Mouse (Mus musculus): ENCODE results near the gene St5.

Gene St5

GRCm38 (mm10) chr7:109562676-109563075 is 140.7 kb downstream of the St5 start:
- DNase-seq, result no peak

GRCm38 (mm10) chr7:109562154-109562599 is 141.2 kb downstream of the St5 start:
- no peak for DNase-seq

- no peak for DNase-seq
These were observed 141.8 kb downstream of the St5 start for GRCm38 (mm10) chr7:109561466-109562153.

GRCm38 (mm10) chr7:109559536-109559935 is 143.9 kb downstream of the St5 start:
- DNase-seq, result no peak

GRCm38 (mm10) chr7:109546726-109547125 is 156.7 kb downstream of the St5 start:
- no peak for DNase-seq

- no peak for DNase-seq
These were observed 157.2 kb downstream of the St5 start for GRCm38 (mm10) chr7:109546186-109546585.

- DNase-seq, result no peak
These were observed 158.0 kb downstream of the St5 start for GRCm38 (mm10) chr7:109545255-109545993.

- no peak for DNase-seq
These were observed 158.6 kb downstream of the St5 start for GRCm38 (mm10) chr7:109544792-109545191.

- no peak for DNase-seq
These were observed 161.1 kb downstream of the St5 start for GRCm38 (mm10) chr7:109542364-109542628.

GRCm38 (mm10) chr7:109541609-109542363 is 161.6 kb downstream of the St5 start:
- no peak for DNase-seq

GRCm38 (mm10) chr7:109540902-109541301 is 162.5 kb downstream of the St5 start:
- no peak for DNase-seq

GRCm38 (mm10) chr7:109536451-109536946 is 166.9 kb downstream of the St5 start:
- peak; percentile 56 for DNase-seq

- DNase-seq, result no peak
These were observed 168.5 kb downstream of the St5 start for GRCm38 (mm10) chr7:109534921-109535320.

GRCm38 (mm10) chr7:109533888-109534287 is 169.5 kb downstream of the St5 start:
- no peak for DNase-seq

GRCm38 (mm10) chr7:109533129-109533528 is 170.3 kb downstream of the St5 start:
- DNase-seq, result no peak

GRCm38 (mm10) chr7:109532691-109533090 is 170.7 kb downstream of the St5 start:
- DNase-seq, result no peak

- DNase-seq, result no peak
These were observed 171.9 kb downstream of the St5 start for GRCm38 (mm10) chr7:109531501-109531900.

GRCm38 (mm10) chr7:109529741-109530140 is 173.7 kb downstream of the St5 start:
- no peak for DNase-seq

GRCm38 (mm10) chr7:109528356-109528755 is 175.0 kb downstream of the St5 start:
- DNase-seq, result peak; percentile 43

GRCm38 (mm10) chr7:109527536-109527935 is 175.9 kb downstream of the St5 start:
- no peak for DNase-seq

GRCm38 (mm10) chr7:109525740-109526663 is 177.4 kb downstream of the St5 start:
- no peak for DNase-seq

- DNase-seq, result no peak
These were observed 178.6 kb downstream of the St5 start for GRCm38 (mm10) chr7:109524763-109525162.

- no peak for DNase-seq
These were observed 179.0 kb downstream of the St5 start for GRCm38 (mm10) chr7:109524442-109524744.
